Mouse (Mus musculus): ENCODE measurements around the gene Naaladl1. TPM values are rescaled to one million over a fixed set of nuclear protein-coding genes. Genes with fewer than 3 reads are reported as not detected.

Naaladl1 gene
- total and polyA plus RNA-seq, 3 experiments, result not detected

DNA sequence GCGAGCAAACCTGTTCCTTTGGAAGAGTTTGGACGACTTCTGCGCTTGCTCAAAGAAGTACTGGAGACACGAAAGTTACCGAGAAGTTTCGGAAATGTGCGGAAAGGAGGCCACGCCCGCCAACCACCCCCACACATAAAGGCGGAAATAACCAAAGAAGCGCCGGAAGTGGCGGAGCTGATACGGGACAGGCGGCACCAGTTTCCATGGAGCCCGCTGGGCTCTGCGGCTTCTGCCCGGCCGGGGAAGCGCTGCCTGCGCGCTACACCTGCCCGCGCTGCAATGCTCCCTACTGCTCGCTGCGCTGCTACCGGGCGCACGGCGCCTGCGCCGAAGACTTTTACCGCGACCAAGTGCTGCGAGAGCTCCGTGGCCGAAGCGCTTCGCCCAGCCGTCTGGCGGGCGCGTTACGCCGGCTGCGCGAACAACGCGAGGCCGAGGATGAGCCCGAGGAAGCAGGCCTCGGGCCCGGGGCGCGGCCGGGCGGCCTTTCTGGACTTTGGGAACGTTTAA, 44.5 kb upstream of the Naaladl1 start, which contains the start of gene Znhit2:
Gene Znhit2, plus strand, starts transcription at position 172 of the 513 bp plus-strand sequence.
- Histone ChIP-seq H3K27ac (peak within 1 kb of the TSS; percentile 87), H3K9ac (ENCODE audit: low read depth, low read length) (peak within 1 kb of the TSS; percentile 78), H3K79me2 (replicated peaks; ENCODE audit: control insufficient read depth, insufficient read depth, low read length) (no peaks in the 10 kb centered on the region), H3K36me3 (ENCODE audit: control insufficient read depth, insufficient read depth, low read length) (peaks cover 4% of the 10 kb centered on the region), H3K4me3 (peak within 1 kb of the TSS; percentile 83), H3K4me1 (ENCODE audit: control insufficient read depth, insufficient read depth, low read length) (peaks cover 8% of the 10 kb centered on the region), H3K27me3 (ENCODE audit: control insufficient read depth, insufficient read depth, low read length) (no peaks in the 10 kb centered on the region)
- intact Hi-C loops (cut with DNase I), result loop anchor here (1.0 kb wide), 1 partner anchor 16 kb away; the partner anchor contains the start of gene Vps51
- under 1% methylated on average over 58 of the region's 58 CpGs for WGBS
- DNase-seq, result peak; percentile 94 to 96
- TF ChIP-seq EP300 (IDR thresholded peaks at IDR 0.05; ENCODE audit: insufficient read depth, low read depth, low read length) (0 out of 2 replicates have a peak, but pooled peaks have one; percentile 34), CTCF (IDR thresholded peaks at IDR 0.05) (peak; percentile 44), POLR2A (IDR thresholded peaks at IDR 0.05; ENCODE audit: insufficient read depth, low read depth, low read length) (peak; percentile 78)

DNA sequence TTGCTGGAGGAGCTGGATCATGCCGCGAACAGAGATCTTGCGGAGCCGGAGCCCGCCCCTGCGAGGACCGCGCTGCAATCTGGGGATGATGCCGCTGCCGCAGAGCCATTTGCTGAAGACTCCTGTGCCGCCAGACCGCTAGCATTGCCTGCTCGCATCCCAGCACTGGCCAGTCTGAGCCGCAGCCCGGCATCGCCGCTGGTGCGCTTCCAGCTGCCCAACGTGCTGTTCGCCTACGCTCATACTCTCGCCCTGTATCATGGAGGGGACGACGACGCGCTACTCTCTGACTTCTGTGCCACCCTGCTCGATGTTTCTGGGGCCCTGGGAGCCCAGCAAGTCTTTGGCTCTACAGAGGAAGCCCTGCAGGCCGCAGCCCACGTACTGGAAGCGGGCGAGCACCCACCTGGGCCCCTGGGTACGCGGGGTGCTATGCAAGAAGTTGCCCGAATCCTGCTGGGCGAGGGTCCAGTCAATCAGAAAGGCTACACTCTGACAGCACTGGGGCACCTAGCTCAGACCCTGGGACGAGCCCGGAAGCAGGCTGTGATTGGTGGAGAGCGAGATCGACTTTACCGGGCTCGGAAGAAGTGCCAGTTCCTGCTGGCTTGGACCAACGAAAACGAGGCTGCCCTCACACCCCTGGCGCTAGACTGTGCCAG, 43.8 kb upstream of the Naaladl1 start:
- intact Hi-C loops (cut with DNase I), result loop anchor here (1.0 kb wide), 1 partner anchor 16 kb away; the partner anchor contains the start of gene Vps51
- TF ChIP-seq CTCF (IDR thresholded peaks at IDR 0.05) (no peak), EP300 (IDR thresholded peaks at IDR 0.05; ENCODE audit: insufficient read depth, low read depth, low read length) (no peak), POLR2A (IDR thresholded peaks at IDR 0.05; ENCODE audit: insufficient read depth, low read depth, low read length) (no peak)
- peak overlapping the region; percentile 87 for H3K27ac ChIP-seq
- no peaks in the 10 kb centered on the region for H3K27me3 ChIP-seq (ENCODE audit: control insufficient read depth, insufficient read depth, low read length)
- under 1% methylated on average over 44 of the region's 44 CpGs for WGBS
- H3K36me3 ChIP-seq (ENCODE audit: control insufficient read depth, insufficient read depth, low read length), result peaks cover 4% of the 10 kb centered on the region
- H3K79me2 ChIP-seq (replicated peaks; ENCODE audit: control insufficient read depth, insufficient read depth, low read length), result no peaks in the 10 kb centered on the region
- peaks cover 8% of the 10 kb centered on the region for H3K4me1 ChIP-seq (ENCODE audit: control insufficient read depth, insufficient read depth, low read length)
- peak overlapping the region; percentile 78 for H3K9ac ChIP-seq (ENCODE audit: low read depth, low read length)
- peak; percentile 42 to 54 for DNase-seq
- peak overlapping the region; percentile 83 for H3K4me3 ChIP-seq

DNA sequence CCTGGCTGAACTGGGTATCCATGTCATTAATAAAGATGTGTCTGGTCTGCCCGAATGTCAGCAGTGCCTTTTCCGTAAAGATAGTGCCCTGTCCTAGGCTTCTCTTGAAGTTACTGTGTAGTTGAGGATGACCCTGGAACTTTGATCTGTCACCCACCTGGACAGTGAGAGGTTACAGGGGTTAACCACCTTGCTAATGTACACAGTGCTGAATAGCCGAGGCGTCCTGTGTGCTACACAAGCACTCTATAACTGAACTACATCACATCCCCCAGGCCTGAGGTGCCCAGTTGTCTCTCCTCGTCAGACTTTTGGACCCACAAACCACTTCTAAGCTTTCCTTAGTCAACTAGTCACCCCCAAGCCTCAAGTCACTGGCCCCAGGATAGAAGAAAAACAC, 43.2 kb upstream of the Naaladl1 start:
- no peak for TF ChIP-seq CTCF (IDR thresholded peaks at IDR 0.05)
- TF ChIP-seq POLR2A (IDR thresholded peaks at IDR 0.05; ENCODE audit: insufficient read depth, low read depth, low read length), result no peak
- TF ChIP-seq EP300 (IDR thresholded peaks at IDR 0.05; ENCODE audit: insufficient read depth, low read depth, low read length), result no peak
- peaks cover 8% of the 10 kb centered on the region; the same call in 1 of the 2 replicates for H3K4me1 ChIP-seq (ENCODE audit: control insufficient read depth, insufficient read depth, low read length)
- intact Hi-C loops (cut with DNase I), result no loop called here
- peak overlapping the region; percentile 78; the same call in 1 of the 2 replicates for H3K9ac ChIP-seq (ENCODE audit: low read depth, low read length)
- peak overlapping the region; percentile 83 for H3K4me3 ChIP-seq
- 54% methylated on average over 5 of the region's 5 CpGs for WGBS
- H3K27me3 ChIP-seq (ENCODE audit: control insufficient read depth, insufficient read depth, low read length), result no peaks in the 10 kb centered on the region
- no peak for DNase-seq
- no peak overlapping the region; the same call in 1 of the 2 replicates for H3K27ac ChIP-seq
- H3K36me3 ChIP-seq (ENCODE audit: control insufficient read depth, insufficient read depth, low read length), result peaks cover 4% of the 10 kb centered on the region; the same call in 1 of the 2 replicates
- no peaks in the 10 kb centered on the region for H3K79me2 ChIP-seq (replicated peaks; ENCODE audit: control insufficient read depth, insufficient read depth, low read length)

DNA sequence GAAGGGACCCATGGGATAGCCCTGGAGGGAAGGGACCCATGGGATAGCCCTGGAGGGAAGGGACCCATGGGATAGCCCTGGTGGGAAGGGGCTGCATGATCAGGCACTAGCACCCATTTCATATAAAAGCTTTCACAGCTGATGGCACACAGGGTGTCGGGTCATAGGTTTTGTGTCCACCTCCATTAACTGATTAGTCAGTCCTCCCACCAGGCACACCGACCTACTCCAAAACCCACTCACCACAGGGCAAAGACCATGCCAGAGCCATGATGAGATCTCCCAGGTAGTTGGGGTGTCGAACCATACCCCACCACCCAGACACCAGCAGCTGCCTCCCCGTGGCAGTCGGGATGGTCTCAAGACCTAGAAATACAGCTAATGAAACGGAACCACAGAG, 42.5 kb upstream of the Naaladl1 start:
- Histone ChIP-seq H3K9ac (ENCODE audit: low read depth, low read length) (no peak overlapping the region), H3K79me2 (replicated peaks; ENCODE audit: control insufficient read depth, insufficient read depth, low read length) (no peaks in the 10 kb centered on the region), H3K27me3 (ENCODE audit: control insufficient read depth, insufficient read depth, low read length) (no peaks in the 10 kb centered on the region), H3K27ac (no peak overlapping the region), H3K4me1 (ENCODE audit: control insufficient read depth, insufficient read depth, low read length) (peaks cover 8% of the 10 kb centered on the region; the same call in 1 of the 2 replicates), H3K4me3 (no peak overlapping the region), H3K36me3 (ENCODE audit: control insufficient read depth, insufficient read depth, low read length) (peaks cover 4% of the 10 kb centered on the region; the same call in 1 of the 2 replicates)
- intact Hi-C loops (cut with DNase I), result no loop called here
- 91% methylated on average over 6 of the region's 6 CpGs for WGBS
- no peak for TF ChIP-seq EP300 (IDR thresholded peaks at IDR 0.05; ENCODE audit: insufficient read depth, low read depth, low read length)
- TF ChIP-seq POLR2A (IDR thresholded peaks at IDR 0.05; ENCODE audit: insufficient read depth, low read depth, low read length), result no peak
- no peak for TF ChIP-seq CTCF (IDR thresholded peaks at IDR 0.05)
- DNase-seq, result peak in 1 of 2 experiments; percentile 12

DNA sequence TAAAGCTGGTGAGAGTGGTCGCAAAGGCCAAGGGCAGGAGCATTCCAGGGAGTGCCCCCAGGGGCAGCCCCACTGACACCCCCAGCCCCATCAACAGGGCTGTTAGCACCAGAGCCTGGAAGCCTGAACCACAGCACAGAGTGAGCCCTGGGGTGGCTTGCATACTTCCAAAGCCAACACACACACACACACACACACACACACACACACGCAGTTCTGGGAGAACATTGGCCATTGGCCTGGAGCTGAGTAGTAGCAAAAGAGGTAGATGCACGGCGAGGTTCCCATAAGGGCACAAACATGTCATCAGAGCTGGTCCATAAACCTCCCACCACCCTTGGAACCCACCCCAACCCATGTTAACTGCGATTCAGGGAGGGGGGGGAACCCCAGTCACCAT, 39.0 kb upstream of the Naaladl1 start:
- H3K9ac ChIP-seq (ENCODE audit: low read depth, low read length), result no peak overlapping the region

More for the DNA sequence above, 39.0 kb upstream of the Naaladl1 start:
- no peak overlapping the region for H3K27ac ChIP-seq
- peaks cover 5% of the 10 kb centered on the region; the same call in 1 of the 2 replicates for H3K4me1 ChIP-seq (ENCODE audit: control insufficient read depth, insufficient read depth, low read length)
- no peak for DNase-seq
- H3K36me3 ChIP-seq (ENCODE audit: control insufficient read depth, insufficient read depth, low read length), result no peaks in the 10 kb centered on the region
- TF ChIP-seq CTCF (IDR thresholded peaks at IDR 0.05) (no peak), EP300 (IDR thresholded peaks at IDR 0.05; ENCODE audit: insufficient read depth, low read depth, low read length) (no peak), POLR2A (IDR thresholded peaks at IDR 0.05; ENCODE audit: insufficient read depth, low read depth, low read length) (no peak)
- H3K27me3 ChIP-seq (ENCODE audit: control insufficient read depth, insufficient read depth, low read length), result no peaks in the 10 kb centered on the region
- no peak overlapping the region for H3K4me3 ChIP-seq
- intact Hi-C loops (cut with DNase I), result no loop called here
- H3K79me2 ChIP-seq (replicated peaks; ENCODE audit: control insufficient read depth, insufficient read depth, low read length), result no peaks in the 10 kb centered on the region
- whole genome bisulfite sequencing, result 25% methylated on average over 5 of the region's 5 CpGs

All from heart, adult 2 months (tissue).